Mouse (Mus musculus) midbrain, postnatal 0 days (tissue): ENCODE measurements around the gene Gm20388. TPM values are rescaled to one million over a fixed set of nuclear protein-coding genes. Genes with fewer than 3 reads are reported as not detected.
"Not testable (repeated sequence)": the region's sequence is repeated elsewhere in the genome, so short reads cannot be mapped to it uniquely, and the experiment has no call there.

Experiments used
- ATAC-seq: fragments of 200-750 bp; cut with Nextera tagmentation; 2 replicates; pipeline ENCODE4 v1.8.0; 2017; ENCODE audit warnings: moderate number of reproducible peaks, mild to moderate bottlenecking, moderate TSS enrichment, moderate library complexity; ENCODE audit not compliant: low FRiP score
- DNase-seq: peaks from one replicate; pipeline ENCODE4 v3.0.0-alpha.2; 2015; ENCODE audit warnings: low spot score
- H3K27ac ChIP-seq: fragments of 300-500 bp; sonication (generic); 2 replicates; pipeline ENCODE4 v1.5.1; 2014; ENCODE audit warnings: low read depth, mild to moderate bottlenecking, low read length, mixed read lengths
- H3K27me3 ChIP-seq: fragments of 300-500 bp; sonication (generic); 2 replicates; pipeline ENCODE4 v1.6.1; 2014; ENCODE audit warnings: low read length, control low read depth, mixed read lengths; ENCODE audit not compliant: insufficient read depth
- H3K36me3 ChIP-seq: fragments of 300-500 bp; sonication (generic); 2 replicates; pipeline ENCODE4 v1.6.1; 2014; ENCODE audit warnings: low read length, control low read depth, mixed read lengths; ENCODE audit not compliant: insufficient read depth
- H3K4me1 ChIP-seq: fragments of 300-500 bp; sonication (generic); 2 replicates; pipeline ENCODE4 v1.6.1; 2014; ENCODE audit warnings: mild to moderate bottlenecking, control low read depth, antibody characterized with exemption, low read length, mixed read lengths; ENCODE audit not compliant: insufficient read depth
- H3K4me2 ChIP-seq: fragments of 300-500 bp; sonication (generic); 2 replicates; pipeline ENCODE4 v1.6.1; 2014; ENCODE audit warnings: low read depth, mild to moderate bottlenecking, low read length, mixed read lengths; ENCODE audit not compliant: poor library complexity, severe bottlenecking
- H3K4me3 ChIP-seq: fragments of 300-500 bp; sonication (generic); 2 replicates; pipeline ENCODE4 v1.5.1; 2014; ENCODE audit warnings: low read depth, mild to moderate bottlenecking, low read length, moderate library complexity
- H3K9ac ChIP-seq: fragments of 300-500 bp; sonication (generic); replicated peaks from 2 replicates; pipeline ENCODE4 v1.6.1; 2014; ENCODE audit warnings: mild to moderate bottlenecking, low read length, moderate library complexity, mixed read lengths; ENCODE audit not compliant: poor library complexity, severe bottlenecking
- H3K9me3 ChIP-seq: fragments of 300-500 bp; sonication (generic); 2 replicates; pipeline ENCODE4 v1.6.1; 2016; ENCODE audit warnings: low read length, control low read depth
- CTCF ChIP-seq: IDR thresholded peaks from 2 replicates; pipeline ENCODE4 v1.5.1; 2016; ENCODE audit warnings: antibody characterized with exemption, mild to moderate bottlenecking
- WGBS: fragments of 180-500 bp; shearing (Covaris S2); extraction: QIAGEN DNeasy Blood & Tissue Kit; methylation state at CpG from one replicate; pipeline ENCODE4 v1.1.7; 2014; 5-methylcytosine and 5-hydroxymethylcytosine counted together
- polyA plus RNA-seq: library from polyadenylated mRNA; unstranded; fragments of >200 nt; fragmentation: Nextera tagmentation; extraction: Ambion mirVana; gene quantifications from 2 replicates; pipeline ENCODE4 v1.2.1, GENCODE M21; 2015
- total RNA-seq: library from RNA; depleted of rRNA; stranded (reverse); fragments of >200 nt; gene quantifications from 2 replicates; pipeline ENCODE4 v1.2.3, GENCODE M21; 2014

The Gm20388 gene
- total and polyA plus RNA-seq, 2 experiments from 2014 or later = 74.2 TPM; not detected in 1

- Histone ChIP-seq H3K9ac (no peak overlapping the region), H3K27ac (no peak overlapping the region), H3K36me3 (no peaks in the 10 kb centered on the region), H3K4me1 (no peaks in the 10 kb centered on the region), H3K27me3 (peaks cover 73% of the 10 kb centered on the region), H3K4me2 (no peak overlapping the region), H3K4me3 (no peak overlapping the region), H3K9me3 (no peaks in the 10 kb centered on the region)
- no peak for TF ChIP-seq CTCF
- DNase-seq (no peak), ATAC-seq (no peak)
- 17% methylated on average over 16 of the region's 16 CpGs for WGBS
Measured at GRCm38 (mm10) chr8:121129265-121129940, 1218.8 kb downstream of the Gm20388 start.

DNA sequence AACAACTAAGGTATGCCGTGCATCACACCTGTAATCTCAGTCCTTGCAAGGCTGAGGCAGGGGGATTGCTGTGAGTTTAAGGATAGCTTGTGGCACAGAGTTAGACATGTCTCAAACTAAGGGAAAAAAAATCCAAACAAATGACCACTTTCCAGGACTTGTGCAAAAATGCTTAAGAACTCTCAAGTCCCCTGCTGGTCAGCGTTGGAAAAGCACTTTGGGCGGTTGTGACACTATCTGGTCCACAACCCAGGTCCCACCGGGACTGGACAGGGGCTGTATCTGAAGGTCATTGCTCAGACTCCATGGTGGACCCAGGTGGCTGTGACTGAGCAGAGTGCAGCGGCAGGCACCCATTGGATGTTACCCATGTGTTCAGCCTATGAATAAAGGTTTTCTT lies 1219.9 kb downstream of the Gm20388 start:
- Histone ChIP-seq H3K36me3 (no peaks in the 10 kb centered on the region), H3K27ac (no peak overlapping the region), H3K9me3 (no peaks in the 10 kb centered on the region), H3K4me2 (no peak overlapping the region), H3K9ac (no peak overlapping the region), H3K4me3 (no peak overlapping the region), H3K27me3 (peaks cover 62% of the 10 kb centered on the region), H3K4me1 (no peaks in the 10 kb centered on the region)
- peak; percentile 65 for TF ChIP-seq CTCF
- WGBS = 41% methylated on average over 5 of the region's 5 CpGs
- no peak for ATAC-seq
- peak; percentile 39 for DNase-seq

- Histone ChIP-seq H3K4me3 (no peak overlapping the region), H3K4me2 (no peak overlapping the region), H3K27me3 (peaks cover 42% of the 10 kb centered on the region), H3K4me1 (no peaks in the 10 kb centered on the region), H3K9ac (no peak overlapping the region), H3K9me3 (no peaks in the 10 kb centered on the region), H3K27ac (no peak overlapping the region), H3K36me3 (no peaks in the 10 kb centered on the region)
- ATAC-seq (no peak), DNase-seq (no peak)
- WGBS = 71% methylated on average over 5 of the region's 5 CpGs
- TF ChIP-seq CTCF = no peak
Measured at GRCm38 (mm10) chr8:121132961-121133513, 1222.4 kb downstream of the Gm20388 start.

- no peak overlapping the region for H3K27ac ChIP-seq
- no peak for TF ChIP-seq CTCF
- H3K36me3 ChIP-seq = no peaks in the 10 kb centered on the region
- DNase-seq (no peak), ATAC-seq (no peak)
- H3K9me3 ChIP-seq = no peaks in the 10 kb centered on the region
- 91% methylated on average over 10 of the region's 10 CpGs for WGBS
- no peak overlapping the region for H3K9ac ChIP-seq
- no peak overlapping the region for H3K4me3 ChIP-seq
- H3K4me1 ChIP-seq = no peaks in the 10 kb centered on the region
- H3K4me2 ChIP-seq = no peak overlapping the region
- H3K27me3 ChIP-seq = peaks cover 31% of the 10 kb centered on the region
Measured at GRCm38 (mm10) chr8:121134102-121134501, 1223.5 kb downstream of the Gm20388 start.

DNA sequence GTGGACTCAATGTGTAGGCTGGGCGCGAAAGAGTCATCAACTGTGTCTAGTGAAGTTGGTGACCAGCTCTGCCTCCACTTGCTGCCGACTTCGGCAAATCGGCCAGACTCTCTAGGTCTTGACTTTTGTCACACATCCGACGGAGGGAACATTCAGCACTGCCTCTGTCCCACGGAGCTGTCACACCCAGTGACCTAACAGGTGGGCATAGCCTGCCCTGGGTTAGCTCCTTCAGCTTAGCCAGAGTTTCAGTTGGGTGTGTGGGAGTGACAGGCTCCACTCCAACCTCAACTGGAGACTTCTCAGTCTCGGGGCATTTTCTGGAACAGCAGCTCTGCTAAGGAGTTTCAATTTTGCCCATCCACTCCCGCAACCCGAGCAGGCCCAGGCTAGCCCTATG lies 1223.9 kb downstream of the Gm20388 start:
- Histone ChIP-seq H3K4me3 (no peak overlapping the region), H3K4me1 (no peaks in the 10 kb centered on the region), H3K36me3 (no peaks in the 10 kb centered on the region), H3K9me3 (no peaks in the 10 kb centered on the region), H3K9ac (no peak overlapping the region), H3K27ac (no peak overlapping the region), H3K27me3 (peaks cover 28% of the 10 kb centered on the region), H3K4me2 (no peak overlapping the region)
- ATAC-seq (no peak), DNase-seq (no peak)
- 91% methylated on average over 11 of the region's 11 CpGs for WGBS
- TF ChIP-seq CTCF = no peak

- ATAC-seq = no peak
- H3K9ac ChIP-seq = no peak overlapping the region
Measured at GRCm38 (mm10) chr8:121136856-121137255, 1226.2 kb downstream of the Gm20388 start.

GRCm38 (mm10) chr8:121145457-121146134 lies 1235.0 kb downstream of the Gm20388 start:
- not testable (repeated sequence) for H3K4me1 ChIP-seq, DNase-seq, H3K4me2 ChIP-seq, H3K27ac ChIP-seq, H3K36me3 ChIP-seq, H3K9me3 ChIP-seq, H3K9ac ChIP-seq, ATAC-seq, H3K4me3 ChIP-seq
- H3K27me3 ChIP-seq = peaks cover 12% of the 10 kb centered on the region; the same call in 1 of the 2 replicates
- WGBS = 81% methylated on average over 4 of the region's 6 CpGs

More at GRCm38 (mm10) chr8:121136856-121137255, 1226.2 kb downstream of the Gm20388 start:
- Histone ChIP-seq H3K4me2 (no peak overlapping the region), H3K4me1 (no peaks in the 10 kb centered on the region), H3K27me3 (peaks cover 6% of the 10 kb centered on the region), H3K36me3 (no peaks in the 10 kb centered on the region), H3K9me3 (no peaks in the 10 kb centered on the region), H3K27ac (no peak overlapping the region), H3K4me3 (no peak overlapping the region)
- no peak for DNase-seq
- no peak for TF ChIP-seq CTCF
- 93% methylated on average over 6 of the region's 6 CpGs for WGBS
